Mouse (Mus musculus) forebrain, embryonic 14.5 days (tissue): ENCODE measurements around the gene Tnfrsf1a. TPM values are rescaled to one million over a fixed set of nuclear protein-coding genes. Genes with fewer than 3 reads are reported as not detected.

ENCODE experiments used
- ATAC-seq: fragments of 200-750 bp; cut with Nextera tagmentation; 2 replicates; pipeline ENCODE4 v1.8.0; 2017; ENCODE audit warnings: mild to moderate bottlenecking, moderate library complexity
- DNase-seq: peaks from one replicate; pipeline ENCODE4 v3.0.0-alpha.2; 2015; ENCODE audit warnings: low spot score
- H3K27ac ChIP-seq: fragments of 300-500 bp; sonication (generic); 2 replicates; pipeline ENCODE4 v1.5.1; 2014; ENCODE audit warnings: low read depth, mild to moderate bottlenecking, control low read depth, low read length, moderate library complexity
- H3K27me3 ChIP-seq: fragments of 300-500 bp; sonication (generic); replicated peaks from 2 replicates; pipeline ENCODE4 v1.6.1; 2014; ENCODE audit warnings: low read length, control low read depth, mixed read lengths; ENCODE audit not compliant: control insufficient read depth, insufficient read depth
- H3K36me3 ChIP-seq: fragments of 300-500 bp; sonication (generic); 2 replicates; pipeline ENCODE4 v1.6.1; 2014; ENCODE audit warnings: low read length, control low read depth; ENCODE audit not compliant: control insufficient read depth, insufficient read depth
- H3K4me1 ChIP-seq: fragments of 300-500 bp; sonication (generic); 2 replicates; pipeline ENCODE4 v1.6.1; 2014; ENCODE audit warnings: antibody characterized with exemption, low read length, control low read depth; ENCODE audit not compliant: control insufficient read depth, insufficient read depth
- H3K4me2 ChIP-seq: fragments of 300-500 bp; sonication (generic); 2 replicates; pipeline ENCODE4 v1.6.1; 2014; ENCODE audit warnings: mild to moderate bottlenecking, control low read depth, low read length
- H3K4me3 ChIP-seq: fragments of 300-500 bp; sonication (generic); 2 replicates; pipeline ENCODE4 v1.5.1; 2014; ENCODE audit warnings: low read depth, low read length, control low read depth
- H3K9ac ChIP-seq: fragments of 300-500 bp; sonication (generic); 2 replicates; pipeline ENCODE4 v1.6.1; 2014; ENCODE audit warnings: mild to moderate bottlenecking, low read length, control low read depth, moderate library complexity
- H3K9me3 ChIP-seq: fragments of 300-500 bp; sonication (generic); replicated peaks from 2 replicates; pipeline ENCODE4 v1.6.1; 2016; ENCODE audit warnings: low read length, control low read depth, mixed read lengths; ENCODE audit not compliant: control insufficient read depth
- WGBS: fragments of 180-500 bp; shearing (Covaris S2); extraction: QIAGEN DNeasy Blood & Tissue Kit; methylation state at CpG from one replicate; pipeline ENCODE4 v1.1.7; 2014; 5-methylcytosine and 5-hydroxymethylcytosine counted together
- polyA plus RNA-seq: library from polyadenylated mRNA; unstranded; fragments of >200 nt; fragmentation: Nextera tagmentation; extraction: Ambion mirVana; gene quantifications from 2 replicates; pipeline ENCODE4 v1.2.1, GENCODE M21; 2014

Tnfrsf1a gene
- polyA plus RNA-seq, 1 experiment from 2014 or later, result 14.2 TPM

DNA sequence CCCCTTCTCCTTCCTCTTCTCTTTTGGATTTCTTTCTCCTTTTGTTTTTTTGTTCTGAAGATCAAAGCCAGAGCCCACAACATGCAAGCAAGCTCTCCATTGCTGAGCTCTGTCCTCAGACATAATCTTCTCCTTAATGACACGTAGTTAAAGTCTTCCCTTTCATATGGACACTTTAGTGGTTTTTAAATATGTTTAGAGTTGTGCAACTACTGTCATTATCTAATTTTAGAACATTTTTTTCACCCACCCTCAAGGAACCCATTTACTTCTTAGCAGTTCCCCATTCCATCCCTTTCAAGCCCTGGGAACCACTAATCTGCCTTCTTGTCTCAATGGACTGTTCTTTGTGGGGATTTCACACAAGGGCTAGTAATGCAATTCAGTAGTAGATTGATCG, 14.8 kb upstream of the Tnfrsf1a start:
- Histone ChIP-seq H3K4me1 (0 out of 2 replicates have a peak, but pooled peaks cover 3% of the 10 kb centered on the region), H3K27ac (no peak overlapping the region), H3K9ac (no peak overlapping the region), H3K36me3 (no peaks in the 10 kb centered on the region), H3K27me3 (no peaks in the 10 kb centered on the region), H3K4me3 (no peak overlapping the region), H3K9me3 (no peaks in the 10 kb centered on the region), H3K4me2 (no peak overlapping the region)
- DNase-seq, result no peak
- WGBS, result 40% methylated on average over 2 of the region's 2 CpGs
- ATAC-seq, result no peak

DNA sequence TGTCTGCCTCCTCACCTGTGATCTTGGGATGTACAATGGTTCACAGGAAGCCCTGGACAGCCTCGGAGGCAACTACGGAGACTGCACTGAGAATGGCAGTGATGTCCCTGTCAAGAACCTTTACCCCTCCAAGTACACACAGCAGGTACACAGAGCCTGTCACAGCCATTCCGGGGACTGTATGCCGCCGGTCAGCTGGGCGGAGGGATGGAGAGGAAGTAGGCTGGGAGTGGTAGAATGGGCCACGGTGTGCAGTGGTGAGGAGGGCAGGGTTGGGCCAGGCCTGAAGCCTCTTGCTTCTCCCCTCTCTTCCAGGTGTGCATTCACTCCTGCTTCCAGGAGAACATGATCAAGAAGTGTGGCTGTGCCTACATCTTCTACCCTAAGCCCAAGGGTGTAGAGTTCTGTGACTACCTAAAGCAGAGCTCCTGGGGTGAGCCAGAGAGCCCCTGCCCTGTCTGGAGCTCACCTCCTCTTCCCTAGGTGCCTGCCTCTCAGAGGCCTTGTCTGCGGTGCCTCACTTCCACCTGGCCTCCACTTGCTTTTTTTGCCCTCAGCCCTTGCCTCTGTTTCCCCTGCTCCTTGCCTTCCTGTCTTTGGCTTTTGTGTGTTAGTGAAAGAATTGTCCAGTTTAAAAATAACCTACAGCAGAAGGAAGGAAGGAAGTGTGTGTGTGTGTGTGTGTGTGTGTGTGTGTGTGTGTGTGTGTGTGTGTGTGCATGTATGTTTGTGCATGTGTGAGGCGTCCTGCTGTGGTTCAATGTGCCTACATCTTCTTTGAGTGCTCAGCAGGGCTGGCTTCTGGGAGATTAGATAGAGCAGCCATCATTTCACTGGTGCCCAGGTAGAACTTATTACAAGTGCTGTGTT, 10.1 kb upstream of the Tnfrsf1a start:
- H3K4me3 ChIP-seq, result no peak overlapping the region
- H3K4me2 ChIP-seq, result no peak overlapping the region
- no peak for ATAC-seq
- no peaks in the 10 kb centered on the region for H3K9me3 ChIP-seq
- no peaks in the 10 kb centered on the region for H3K36me3 ChIP-seq
- H3K9ac ChIP-seq, result no peak overlapping the region
- 69% methylated on average over 9 of the region's 9 CpGs for WGBS
- H3K27ac ChIP-seq, result no peak overlapping the region
- H3K27me3 ChIP-seq, result no peaks in the 10 kb centered on the region
- no peaks in the 10 kb centered on the region for H3K4me1 ChIP-seq
- DNase-seq, result no peak

DNA sequence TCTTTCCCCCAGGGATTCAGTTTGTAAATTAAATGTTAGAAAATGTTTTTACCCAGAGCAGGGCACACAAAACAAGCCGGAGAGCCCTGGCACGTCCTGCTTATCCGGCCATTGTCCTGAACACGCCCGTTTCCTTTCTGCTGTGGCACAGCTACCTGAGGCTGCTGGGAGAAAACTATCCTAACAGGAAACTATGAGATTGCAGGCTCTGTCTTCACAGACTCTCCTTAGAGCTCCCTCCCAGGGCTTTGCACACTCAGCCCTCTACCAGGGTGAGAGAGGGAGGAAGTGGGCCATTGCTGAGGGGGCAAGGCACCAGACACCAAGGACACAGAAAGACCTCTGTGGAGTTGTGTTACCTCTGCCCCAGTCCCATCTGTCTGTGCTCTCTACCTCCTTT, 8.9 kb upstream of the Tnfrsf1a start:
- H3K27ac ChIP-seq, result no peak overlapping the region
- 66% methylated on average over 5 of the region's 5 CpGs for WGBS
- H3K36me3 ChIP-seq, result no peaks in the 10 kb centered on the region

DNA sequence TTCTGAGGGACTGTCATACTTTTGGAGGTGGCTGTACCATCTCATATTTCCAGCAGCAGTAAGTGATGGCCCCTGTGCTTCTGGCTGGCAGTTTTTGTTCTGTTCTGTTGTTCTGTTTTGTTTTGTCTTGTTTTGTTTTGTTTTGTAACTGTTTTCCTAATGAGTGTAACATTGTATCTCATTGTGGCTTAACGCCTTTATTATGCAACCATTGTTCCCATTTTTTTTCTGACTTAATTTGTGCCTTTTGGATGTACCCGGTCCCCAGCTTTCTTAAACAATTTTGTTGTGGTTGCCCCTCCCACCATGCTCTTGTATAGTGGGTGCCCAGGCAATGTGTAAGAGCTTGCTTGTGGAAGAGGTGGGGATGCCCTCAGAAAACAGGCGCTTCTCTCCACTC, 7.0 kb upstream of the Tnfrsf1a start:
- Histone ChIP-seq H3K9me3 (no peaks in the 10 kb centered on the region), H3K27me3 (no peaks in the 10 kb centered on the region)
- ATAC-seq, result no peak

More for the DNA sequence above, 8.9 kb upstream of the Tnfrsf1a start:
- no peaks in the 10 kb centered on the region for H3K4me1 ChIP-seq
- no peaks in the 10 kb centered on the region for H3K9me3 ChIP-seq
- no peak for ATAC-seq
- no peak overlapping the region for H3K9ac ChIP-seq
- H3K4me2 ChIP-seq, result no peak overlapping the region
- no peaks in the 10 kb centered on the region for H3K27me3 ChIP-seq
- DNase-seq, result no peak
- no peak overlapping the region for H3K4me3 ChIP-seq

DNA sequence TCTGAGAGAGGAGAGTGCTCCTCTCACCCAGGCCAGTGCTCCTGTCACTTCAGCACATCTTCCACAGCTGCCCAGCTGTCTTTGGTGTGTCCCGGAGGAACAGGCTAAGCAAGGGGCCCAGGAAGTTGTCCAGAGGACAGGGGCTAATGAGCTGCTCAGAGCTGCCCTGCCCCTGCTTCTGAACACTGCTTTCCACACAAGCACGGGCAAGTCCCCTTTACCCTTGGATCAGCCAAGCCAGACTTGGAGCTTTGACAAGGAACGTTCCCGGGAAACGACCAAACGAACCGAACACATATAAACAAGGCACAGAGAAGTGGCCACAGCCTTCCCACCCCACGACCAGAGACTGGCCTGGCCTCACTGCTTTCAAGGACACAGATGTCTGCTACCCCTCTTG, 5.1 kb upstream of the Tnfrsf1a start:
- Histone ChIP-seq H3K9me3 (no peaks in the 10 kb centered on the region), H3K4me3 (no peak overlapping the region), H3K27me3 (no peaks in the 10 kb centered on the region), H3K36me3 (no peaks in the 10 kb centered on the region), H3K27ac (no peak overlapping the region), H3K4me1 (peaks cover 4% of the 10 kb centered on the region), H3K9ac (no peak overlapping the region), H3K4me2 (no peak overlapping the region)
- ATAC-seq (no peak), DNase-seq (no peak)
- WGBS, result 37% methylated on average over 8 of the region's 8 CpGs

More for the DNA sequence above, 7.0 kb upstream of the Tnfrsf1a start:
- Histone ChIP-seq H3K36me3 (no peaks in the 10 kb centered on the region), H3K4me1 (no peaks in the 10 kb centered on the region), H3K9ac (no peak overlapping the region), H3K27ac (no peak overlapping the region), H3K4me2 (no peak overlapping the region), H3K4me3 (no peak overlapping the region)
- no peak for DNase-seq
- 55% methylated on average over 3 of the region's 3 CpGs for WGBS

DNA sequence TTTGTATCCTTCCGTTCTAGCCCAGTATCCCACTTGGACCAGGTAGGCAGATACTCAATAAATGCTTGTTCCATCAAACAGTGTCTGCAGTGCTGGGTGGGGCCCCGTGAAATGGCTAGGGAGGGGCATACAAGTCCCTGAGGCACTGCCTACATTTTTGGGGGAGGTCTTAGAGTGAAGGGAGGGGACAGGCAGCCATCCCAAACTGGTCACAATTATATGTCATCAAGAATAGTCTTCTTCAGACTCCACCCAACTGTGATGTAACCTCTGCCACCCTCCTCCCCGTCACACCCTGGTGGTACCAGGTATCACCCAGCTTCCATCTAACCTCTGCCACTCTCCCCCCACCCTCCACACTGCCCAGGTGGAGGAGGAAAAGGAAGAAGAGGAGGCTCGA, 4.3 kb upstream of the Tnfrsf1a start:
- Histone ChIP-seq H3K9ac (no peak overlapping the region), H3K4me2 (no peak overlapping the region), H3K9me3 (no peaks in the 10 kb centered on the region), H3K27ac (no peak overlapping the region), H3K36me3 (no peaks in the 10 kb centered on the region), H3K4me1 (peaks cover 9% of the 10 kb centered on the region), H3K4me3 (no peak overlapping the region), H3K27me3 (no peaks in the 10 kb centered on the region)
- WGBS, result 64% methylated on average over 4 of the region's 4 CpGs
- no peak for DNase-seq
- no peak for ATAC-seq

DNA sequence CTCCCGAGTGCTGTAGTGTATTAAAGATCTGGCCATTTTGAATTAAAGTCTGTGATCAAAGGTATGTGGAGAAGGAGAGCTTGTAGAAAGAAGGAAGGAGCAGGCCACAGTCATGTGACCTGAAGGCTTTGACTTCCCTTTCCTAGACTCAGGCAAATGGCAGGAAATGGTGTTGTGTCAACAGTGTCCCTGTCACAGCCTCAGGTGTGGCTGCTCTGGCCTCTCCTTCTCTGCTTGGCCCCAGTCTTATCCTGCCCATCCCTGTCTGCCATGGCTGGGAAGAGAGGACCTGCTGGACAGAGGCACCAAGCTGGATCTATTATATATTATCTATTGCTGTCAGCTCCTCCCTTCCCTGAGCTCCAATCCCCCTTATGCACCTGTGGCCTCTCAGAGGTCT, 3.5 kb upstream of the Tnfrsf1a start:
- Histone ChIP-seq H3K9me3 (no peaks in the 10 kb centered on the region), H3K4me2 (no peak overlapping the region), H3K9ac (no peak overlapping the region), H3K27me3 (no peaks in the 10 kb centered on the region), H3K4me1 (peaks cover 14% of the 10 kb centered on the region), H3K27ac (no peak overlapping the region), H3K36me3 (no peaks in the 10 kb centered on the region), H3K4me3 (no peak overlapping the region)
- WGBS, result 85% methylated on average over 1 of the region's 1 CpGs
- ATAC-seq, result no peak
- no peak for DNase-seq

DNA sequence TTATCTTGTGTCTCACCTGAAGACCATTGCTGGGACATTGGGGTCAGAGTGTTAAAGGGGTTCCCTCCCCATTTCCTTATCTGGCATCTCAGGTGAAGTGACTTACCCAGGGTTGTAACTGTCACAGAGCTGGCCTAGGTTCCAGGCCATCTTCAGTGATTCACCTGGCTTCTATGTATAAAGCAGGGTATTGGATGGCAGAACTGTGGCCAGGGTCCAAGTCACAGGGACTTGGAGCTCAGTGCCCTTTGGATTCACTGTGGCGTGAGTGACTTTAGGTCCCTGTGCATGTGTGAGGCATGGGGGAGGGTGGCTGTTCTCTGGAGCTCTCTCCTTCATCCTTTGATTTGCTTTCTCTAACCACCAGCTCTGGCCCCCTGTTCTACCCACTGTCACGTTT, 3.1 kb upstream of the Tnfrsf1a start:
- 47% methylated on average over 2 of the region's 2 CpGs for WGBS
- H3K9ac ChIP-seq, result no peak overlapping the region

DNA sequence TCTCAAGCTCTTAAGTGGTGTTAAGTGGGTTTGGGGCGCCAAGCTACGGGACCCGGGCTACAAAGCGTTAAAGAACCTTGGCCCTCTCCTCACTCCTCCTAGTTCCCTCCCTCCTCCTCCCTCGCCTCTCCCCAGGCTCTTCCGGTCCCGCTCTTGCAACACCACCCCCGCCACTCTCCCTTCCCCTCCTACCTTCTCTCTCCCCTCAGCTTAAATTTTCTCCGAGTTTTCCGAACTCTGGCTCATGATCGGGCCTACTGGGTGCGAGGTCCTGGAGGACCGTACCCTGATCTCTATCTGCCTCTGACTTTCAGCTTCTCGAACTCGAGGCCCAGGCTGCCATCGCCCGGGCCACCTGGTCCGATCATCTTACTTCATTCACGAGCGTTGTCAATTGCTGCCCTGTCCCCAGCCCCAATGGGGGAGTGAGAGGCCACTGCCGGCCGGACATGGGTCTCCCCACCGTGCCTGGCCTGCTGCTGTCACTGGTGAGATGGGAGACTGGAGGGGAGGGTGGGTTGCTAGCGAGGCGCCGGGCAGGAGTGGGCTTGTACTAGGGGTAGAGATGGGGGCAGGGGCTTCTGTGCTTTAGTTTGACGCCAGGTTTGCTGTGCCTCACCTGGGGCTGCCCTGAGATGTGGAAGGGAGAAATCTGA, 541 bp downstream of the Tnfrsf1a start:
- Histone ChIP-seq H3K9me3 (no peaks in the 10 kb centered on the region), H3K27me3 (no peaks in the 10 kb centered on the region), H3K4me3 (peak overlapping the region; percentile 44), H3K4me1 (peaks cover 14% of the 10 kb centered on the region), H3K27ac (no peak overlapping the region), H3K4me2 (peak overlapping the region; percentile 79), H3K36me3 (no peaks in the 10 kb centered on the region), H3K9ac (peak overlapping the region; percentile 68)
- DNase-seq, result peak; percentile 73
- peak; percentile 82 for ATAC-seq
- under 1% methylated on average over 27 of the region's 27 CpGs for WGBS

More for the DNA sequence above, 3.1 kb upstream of the Tnfrsf1a start:
- DNase-seq (no peak), ATAC-seq (no peak)
- no peak overlapping the region for H3K4me3 ChIP-seq
- peaks cover 14% of the 10 kb centered on the region for H3K4me1 ChIP-seq
- H3K27me3 ChIP-seq, result no peaks in the 10 kb centered on the region
- no peak overlapping the region for H3K27ac ChIP-seq
- H3K4me2 ChIP-seq, result no peak overlapping the region
- H3K36me3 ChIP-seq, result no peaks in the 10 kb centered on the region
- H3K9me3 ChIP-seq, result no peaks in the 10 kb centered on the region
